Mouse (Mus musculus) thymus, adult 18-20 months (tissue): ENCODE measurements around the gene Gjb2.

Experiments used
- DNase-seq, 2 experiments: peaks; one replicate each; pipeline ENCODE4 v3.0.0; 2022; ENCODE audit warnings: mixed read lengths in 2 of 2

The Gjb2 gene

GRCm38 (mm10) chr14:57104106-57105023 lies at the start of gene Gjb2:
Gene Gjb2 (minus strand): TSS chr14:57104702.
- peak in 1 of 2 experiments; percentile 6 for DNase-seq

GRCm38 (mm10) chr14:57145741-57146140 lies 41.2 kb upstream of the Gjb2 start:
- DNase-seq, result no peak

DNA sequence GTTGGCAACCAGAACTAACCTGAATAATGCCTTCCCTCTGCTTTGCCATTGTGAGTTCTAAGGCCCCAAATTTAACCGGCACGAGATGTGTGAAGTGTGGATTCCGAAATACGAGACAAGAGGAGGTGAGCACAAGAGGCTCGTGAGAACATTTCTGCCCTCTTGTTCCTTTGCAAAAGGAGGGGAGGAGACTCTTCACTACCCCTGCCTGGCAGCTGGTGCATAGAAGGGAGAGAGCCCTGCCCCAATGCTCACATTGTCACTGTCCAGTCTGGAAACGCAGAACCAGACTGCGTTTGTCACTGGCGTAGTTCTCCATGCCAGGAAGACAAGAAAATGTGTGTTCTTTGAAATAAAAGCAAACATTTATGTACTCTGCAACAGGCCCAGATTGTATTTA lies 30.8 kb upstream of the Gjb2 start:
- no peak for DNase-seq

- no peak for DNase-seq
Observed at GRCm38 (mm10) chr14:57133161-57133661, 28.7 kb upstream of the Gjb2 start, which contains the start of gene Gjb6. Gene Gjb6 (minus strand): TSS chr14:57133611.

GRCm38 (mm10) chr14:57127383-57127782 lies 22.9 kb upstream of the Gjb2 start:
- DNase-seq, result no peak

- no peak for DNase-seq
Observed at GRCm38 (mm10) chr14:57122295-57122694, 17.8 kb upstream of the Gjb2 start.

DNA sequence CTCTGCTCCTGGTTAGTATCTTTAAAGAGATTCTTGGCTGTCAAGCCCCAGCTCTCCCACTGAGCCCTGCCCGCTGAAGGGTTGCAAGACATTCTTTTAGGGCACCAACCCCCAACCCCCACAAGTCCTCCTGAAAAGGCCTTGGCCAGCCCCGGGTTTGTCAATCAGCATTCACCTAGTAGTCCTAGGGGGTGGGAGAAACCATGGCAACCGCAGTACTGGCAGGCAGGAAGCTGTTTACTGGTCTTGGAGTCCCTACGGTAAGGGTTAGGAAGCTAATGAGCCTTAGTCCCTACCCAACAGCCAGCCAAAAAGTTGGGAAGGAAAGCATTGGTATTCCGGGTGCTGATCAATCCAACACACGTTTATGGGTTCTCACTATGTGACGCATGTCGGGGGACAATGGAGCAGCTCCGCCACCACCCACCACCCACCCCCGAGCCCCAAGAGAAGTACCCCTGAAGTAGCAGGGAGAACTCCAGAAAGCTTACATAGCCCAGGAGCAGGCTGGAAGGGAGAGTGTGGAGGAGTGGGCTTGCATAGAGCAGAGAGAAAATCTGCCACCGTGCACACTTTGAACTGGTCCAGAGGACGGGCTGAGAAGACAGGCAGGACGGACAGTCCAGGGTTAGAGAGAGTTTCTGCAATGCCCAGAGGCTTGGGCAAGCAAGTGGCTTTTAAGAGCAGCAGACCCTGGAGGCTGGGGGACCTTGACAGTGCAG lies 11.5 kb upstream of the Gjb2 start, which contains the start of gene Gm4491:
Gene Gm4491 (minus strand): TSS at position 61 of the 722 bp plus-strand sequence.
- no peak for DNase-seq

DNA sequence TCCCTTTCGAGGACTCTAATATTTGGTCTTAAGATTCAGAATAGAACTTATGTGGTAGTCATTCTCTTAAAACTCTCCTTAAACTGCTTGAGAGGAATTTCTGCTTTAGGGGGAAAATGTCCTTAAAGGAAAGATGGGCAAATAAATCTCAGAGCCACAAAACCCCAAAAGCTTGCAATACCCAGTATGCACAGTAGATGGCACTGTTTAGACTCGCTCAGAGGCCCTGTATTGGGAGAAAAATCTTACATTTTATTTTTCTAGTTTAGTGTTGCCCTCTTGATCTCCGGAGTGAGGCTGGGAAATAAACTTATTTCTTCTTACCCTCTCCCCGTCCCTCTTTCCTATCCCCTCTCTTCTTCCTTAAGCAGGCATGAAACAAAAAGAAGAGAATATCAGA lies 4.7 kb upstream of the Gjb2 start:
- DNase-seq, result no peak

- no peak for DNase-seq
Observed at GRCm38 (mm10) chr14:57107916-57108315, 3.4 kb upstream of the Gjb2 start.

DNA sequence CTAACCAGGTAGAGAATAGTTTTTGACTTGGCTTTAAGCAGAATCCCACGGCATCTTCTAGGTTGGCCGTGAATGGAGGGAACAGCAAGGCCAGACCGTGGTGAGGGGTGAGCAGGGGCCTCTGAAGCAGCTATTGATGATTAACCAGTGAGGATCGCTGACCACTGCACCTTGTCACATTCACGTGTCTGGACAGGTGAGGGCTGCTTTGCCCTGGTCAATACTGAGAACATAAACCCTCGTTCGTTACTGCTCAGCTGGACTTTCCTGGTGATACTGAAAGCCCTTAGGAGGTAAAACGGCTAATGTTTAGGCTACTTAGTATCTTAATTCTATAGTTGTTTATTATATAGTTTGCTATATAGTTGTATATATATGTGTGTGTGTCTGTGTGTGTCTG lies 2.6 kb upstream of the Gjb2 start:
- no peak for DNase-seq

- DNase-seq, result no peak
Observed at GRCm38 (mm10) chr14:57105721-57106120, 1.2 kb upstream of the Gjb2 start.

- DNase-seq, result no peak
Observed at GRCm38 (mm10) chr14:57105111-57105510, 609 bp upstream of the Gjb2 start.

DNA sequence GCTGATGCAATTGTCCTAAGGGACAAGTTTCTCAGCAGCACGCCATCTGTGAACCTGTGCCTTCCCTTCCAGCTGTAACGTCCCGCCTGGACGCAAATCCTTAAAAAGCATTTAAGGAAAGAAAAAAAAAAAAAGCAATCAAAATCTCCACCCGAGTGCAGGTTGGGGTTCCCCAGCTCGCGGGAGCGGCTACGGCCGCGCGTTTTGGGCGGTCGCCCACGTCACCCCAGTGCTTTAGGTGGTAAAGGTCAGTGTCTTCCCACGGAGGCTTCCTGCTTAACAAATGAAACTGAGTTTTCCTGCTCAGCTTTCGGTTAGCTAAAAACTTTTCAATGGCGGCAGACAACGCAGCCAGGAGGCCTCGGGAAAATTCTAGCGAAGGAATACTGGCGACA lies 794 bp downstream of the Gjb2 start:
- DNase-seq, result no peak

GRCm38 (mm10) chr14:57103121-57103520 lies 1.4 kb downstream of the Gjb2 start:
- DNase-seq, result no peak

DNA sequence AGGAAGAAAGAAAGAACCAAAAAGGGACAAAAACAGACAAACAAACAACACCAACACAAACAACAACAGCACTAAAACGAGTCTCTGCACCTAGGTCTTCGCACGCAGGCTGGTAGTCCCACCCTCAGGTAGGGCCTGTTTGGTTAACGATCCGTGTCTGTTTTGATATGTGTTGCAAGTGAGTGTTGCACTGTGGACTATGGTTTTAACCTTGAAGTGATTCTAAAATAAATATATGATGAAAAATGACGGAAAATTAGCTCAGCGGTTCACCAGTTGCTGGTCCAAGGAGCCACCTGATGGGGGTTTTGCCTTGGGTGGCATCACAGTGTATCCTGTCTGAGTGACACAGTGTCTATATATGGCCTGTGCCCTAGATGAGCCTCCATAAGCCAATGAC lies 2.9 kb downstream of the Gjb2 start:
- DNase-seq, result no peak

DNA sequence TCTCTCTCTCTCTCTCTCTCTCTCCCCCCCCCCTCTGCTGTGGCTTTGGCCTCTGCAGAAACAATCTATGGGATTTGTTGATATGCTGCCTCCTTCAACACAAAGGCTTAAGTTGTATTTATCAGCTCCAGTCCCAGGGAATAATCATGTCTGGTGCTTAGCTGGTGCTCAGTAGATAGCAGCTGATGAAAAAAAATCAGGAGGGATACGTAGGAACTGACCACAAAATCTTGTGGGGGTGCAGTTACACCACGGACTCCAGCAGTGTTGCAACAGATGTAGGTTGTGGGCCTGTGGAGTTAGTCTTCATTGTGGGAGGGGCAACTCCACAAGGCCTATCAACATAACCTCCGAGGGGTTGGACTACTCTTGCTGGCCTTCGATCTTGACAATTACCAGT lies 8.6 kb downstream of the Gjb2 start:
- no peak for DNase-seq

- DNase-seq, result peak in 1 of 2 experiments; percentile 17
Observed at GRCm38 (mm10) chr14:57093029-57093428, 11.5 kb downstream of the Gjb2 start.

- no peak for DNase-seq
Observed at GRCm38 (mm10) chr14:57090001-57090400, 14.5 kb downstream of the Gjb2 start.

DNA sequence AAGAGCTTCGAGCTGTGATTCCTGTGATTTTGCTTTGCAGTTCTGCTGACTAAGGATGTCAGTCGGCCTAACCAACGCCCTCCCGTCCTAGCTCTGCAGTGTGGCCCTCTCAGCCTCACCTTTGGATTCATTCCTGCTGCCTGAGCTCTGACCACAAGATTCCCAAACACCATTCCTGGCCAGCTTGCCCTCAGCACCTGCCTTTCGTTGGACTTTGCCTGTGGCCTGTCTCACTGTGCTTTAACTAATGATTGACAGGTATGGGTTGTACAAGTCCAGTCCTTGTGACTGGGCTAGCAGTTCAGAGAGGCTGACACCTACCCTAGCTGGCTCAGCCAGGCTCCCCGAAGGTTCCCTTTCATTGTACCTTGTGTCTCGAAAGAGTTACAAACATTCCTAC lies 15.4 kb downstream of the Gjb2 start:
- no peak for DNase-seq

DNA sequence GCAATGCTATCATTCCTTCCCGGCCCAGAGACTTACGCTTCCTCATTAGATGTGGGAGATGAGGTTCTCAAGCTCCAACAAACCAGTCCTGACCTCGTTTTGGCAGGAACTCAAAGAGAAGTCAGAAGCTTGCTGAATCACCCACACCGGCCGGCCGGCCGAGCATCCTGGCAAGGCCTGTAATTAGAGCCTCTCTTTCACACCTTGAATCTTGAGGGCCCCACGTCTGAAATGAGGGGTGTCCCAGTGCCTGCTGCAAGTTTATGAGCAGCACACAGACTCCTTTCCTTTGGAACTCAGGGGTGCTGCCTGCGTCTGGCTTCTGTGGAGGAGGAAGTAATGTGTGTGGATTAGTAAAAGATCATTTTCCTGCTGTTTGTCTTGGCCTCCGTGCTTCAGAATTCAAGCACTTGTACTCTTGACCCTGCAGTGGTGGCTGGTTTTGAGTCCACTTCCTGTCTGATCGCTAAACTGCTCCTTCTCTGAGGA lies 20.3 kb downstream of the Gjb2 start:
- DNase-seq, result no peak

GRCm38 (mm10) chr14:57082863-57083262 lies 21.6 kb downstream of the Gjb2 start:
- DNase-seq, result no peak

DNA sequence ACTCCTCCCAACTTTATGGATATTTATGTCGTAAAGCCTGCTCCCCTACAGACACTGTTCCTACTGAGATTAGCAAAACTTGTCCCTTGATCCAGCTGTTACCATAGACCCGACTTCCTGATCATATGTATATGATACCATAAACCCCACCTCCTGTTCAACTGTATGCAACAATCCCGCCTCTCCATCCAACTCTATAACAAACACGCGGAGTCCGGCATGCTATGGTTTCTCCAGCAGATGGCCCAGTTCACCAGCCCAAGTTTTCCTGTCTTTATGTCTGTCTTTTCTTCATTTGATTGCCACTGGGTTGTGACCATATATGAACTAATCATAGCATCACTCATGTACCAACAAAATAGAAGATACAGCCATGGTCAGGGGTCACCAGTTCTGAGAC lies 29.0 kb downstream of the Gjb2 start:
- DNase-seq, result no peak

DNA sequence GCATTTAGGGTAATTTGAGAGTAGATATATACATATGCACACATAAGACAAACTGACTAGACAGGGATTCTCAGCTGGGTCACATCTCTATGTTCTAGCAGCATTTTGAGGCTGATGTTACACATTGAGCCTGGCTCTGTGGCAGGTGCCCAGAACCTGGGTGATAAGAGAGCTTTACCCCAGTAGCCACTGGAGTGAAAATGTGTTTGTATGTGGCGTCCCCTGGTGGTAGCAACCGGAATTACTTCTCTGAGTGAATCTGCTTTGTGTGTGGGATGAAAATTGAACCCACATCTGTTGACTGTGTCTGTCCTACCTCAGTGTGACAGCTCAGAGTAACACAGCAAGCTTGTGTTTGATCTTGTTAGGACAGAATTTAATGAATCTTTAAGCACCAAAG lies 34.6 kb downstream of the Gjb2 start:
- DNase-seq, result peak; percentile 7 to 14

DNA sequence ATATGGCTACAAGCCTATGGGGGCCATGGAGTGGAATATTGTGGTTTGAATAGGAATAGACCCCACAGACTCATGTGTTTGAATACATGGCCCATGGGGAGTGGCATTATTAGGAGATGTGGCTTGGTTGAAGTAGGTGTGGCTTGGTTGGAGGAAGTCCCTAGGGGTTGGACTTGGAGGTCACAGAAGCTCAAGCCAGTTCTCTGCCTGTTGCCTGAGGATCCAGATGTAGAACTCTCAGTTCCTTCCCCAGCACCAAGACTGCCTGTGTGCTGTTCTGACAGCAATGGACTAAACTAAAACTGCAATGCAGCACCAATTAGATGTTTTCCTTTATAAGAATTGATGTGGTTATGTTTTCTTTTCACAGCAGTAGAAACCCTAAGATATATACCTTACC lies 38.4 kb downstream of the Gjb2 start:
- DNase-seq, result no peak
